Mouse (Mus musculus): ENCODE measurements around the gene Ina.

DNA sequence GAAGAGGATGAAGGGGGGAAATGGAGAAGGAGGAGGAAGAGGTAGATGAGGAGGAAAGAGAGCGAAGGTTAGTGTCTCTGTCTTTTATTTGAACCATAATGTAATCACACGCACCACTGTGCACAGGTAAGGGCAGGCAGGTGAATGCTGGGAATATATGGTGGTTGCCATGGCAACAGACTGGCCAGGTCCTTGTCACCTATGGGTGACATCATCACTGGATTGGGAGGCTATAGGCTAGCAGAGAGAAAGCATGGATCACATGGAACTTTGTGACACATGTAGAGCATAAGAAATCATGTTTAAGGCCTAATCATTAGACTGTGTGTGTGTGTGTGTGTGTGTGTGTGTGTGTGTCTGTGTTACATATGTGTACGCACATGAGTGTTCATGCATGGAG is 42.3 kb upstream of the Ina start:
- TF ChIP-seq CTCF (IDR thresholded peaks at IDR 0.05; ENCODE audit: low read depth, low read length) (no peak), GATA2 (IDR thresholded peaks at IDR 0.05; ENCODE audit: borderline replicate concordance, low read depth, low read length) (no peak), TAL1 (conservative IDR thresholded peaks at IDR 0.05; ENCODE audit: low read depth, low read length) (no peak)

All from G1E (cell line).